Mouse (Mus musculus) intestine, embryonic 16.5 days (tissue): Measurements from ENCODE around the gene Ldlrad3. TPM values are rescaled to one million over a fixed set of nuclear protein-coding genes. Genes with fewer than 3 reads are reported as not detected.

Source experiments
- ATAC-seq: fragments of 200-750 bp; cut with Nextera tagmentation; 2 replicates; pipeline ENCODE4 v1.8.0; 2017; ENCODE audit warnings: moderate TSS enrichment, moderate library complexity
- H3K27ac ChIP-seq: fragments of 300-500 bp; sonication (generic); 2 replicates; pipeline ENCODE4 v1.5.1; 2014; ENCODE audit warnings: mild to moderate bottlenecking, low read length
- H3K27me3 ChIP-seq: fragments of 300-500 bp; sonication (generic); replicated peaks from 2 replicates; pipeline ENCODE4 v1.6.1; 2014; ENCODE audit warnings: low read length, control low read depth, mixed read lengths; ENCODE audit not compliant: control insufficient read depth, insufficient read depth
- H3K36me3 ChIP-seq: fragments of 300-500 bp; sonication (generic); 2 replicates; pipeline ENCODE4 v1.6.1; 2014; ENCODE audit warnings: low read length, control low read depth; ENCODE audit not compliant: control insufficient read depth, insufficient read depth
- H3K4me1 ChIP-seq: fragments of 300-500 bp; sonication (generic); 2 replicates; pipeline ENCODE4 v1.6.1; 2014; ENCODE audit warnings: low read length, control low read depth, mixed read lengths; ENCODE audit not compliant: control insufficient read depth, insufficient read depth
- H3K4me2 ChIP-seq: fragments of 300-500 bp; sonication (generic); 2 replicates; pipeline ENCODE4 v1.6.1; 2014; ENCODE audit warnings: low read depth, low read length, control low read depth
- H3K4me3 ChIP-seq: fragments of 300-500 bp; sonication (generic); 2 replicates; pipeline ENCODE4 v1.5.1; 2014; ENCODE audit warnings: mild to moderate bottlenecking, low read length
- H3K9ac ChIP-seq: fragments of 300-500 bp; sonication (generic); 2 replicates; pipeline ENCODE4 v1.6.1; 2014; ENCODE audit warnings: low read depth, low read length
- H3K9me3 ChIP-seq: fragments of 300-500 bp; sonication (generic); 2 replicates; pipeline ENCODE4 v1.6.1; 2016; ENCODE audit warnings: low read length, control low read depth; ENCODE audit not compliant: control insufficient read depth
- WGBS: fragments of 180-500 bp; shearing (Covaris S2); extraction: QIAGEN DNeasy Blood & Tissue Kit; methylation state at CpG from one replicate; pipeline ENCODE4 v1.1.7; 2014; 5-methylcytosine and 5-hydroxymethylcytosine counted together
- polyA plus RNA-seq: library from polyadenylated mRNA; unstranded; fragments of >200 nt; fragmentation: Nextera tagmentation; extraction: Ambion mirVana; gene quantifications from 2 replicates; pipeline ENCODE4 v1.2.1, GENCODE M21; 2015

The Ldlrad3 gene
- polyA plus RNA-seq, 1 experiment from 2014 or later = 18.8 TPM

DNA sequence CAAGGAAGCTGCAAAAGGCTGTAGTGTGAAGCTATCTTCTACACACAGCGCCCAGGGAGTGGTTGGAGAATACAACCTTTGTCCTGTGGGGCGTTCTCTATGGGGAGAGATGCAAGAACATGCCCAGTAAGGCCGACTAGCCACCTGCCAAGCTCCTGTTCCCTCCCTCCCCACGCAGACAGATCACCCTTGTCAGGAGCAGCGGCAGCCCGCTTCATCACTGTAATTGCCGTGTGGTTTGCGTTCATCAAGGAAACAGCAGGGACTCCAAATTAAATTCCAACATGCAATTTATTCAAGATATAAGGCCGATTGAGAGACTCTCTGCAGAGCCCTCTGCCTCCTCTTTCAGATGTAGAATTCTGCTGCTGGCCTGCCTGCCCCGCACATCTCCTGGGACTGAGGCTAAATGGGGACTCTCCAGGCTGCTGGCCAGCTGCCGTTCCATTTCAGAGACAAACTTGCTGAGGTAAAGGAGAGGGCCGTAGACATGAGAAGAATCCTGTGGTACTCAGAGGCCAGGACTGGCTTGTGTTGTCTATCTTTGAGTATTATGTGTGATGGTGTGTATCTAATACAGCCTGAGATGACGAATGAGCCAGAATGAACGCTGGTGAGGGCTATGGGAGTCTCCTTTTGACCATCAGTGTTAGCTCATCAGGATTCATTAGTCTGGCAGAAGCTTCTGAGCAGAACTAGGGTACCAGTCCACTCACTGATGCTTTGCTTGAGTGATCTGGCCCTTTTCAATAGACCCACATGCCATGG lies 253.8 kb downstream of the Ldlrad3 start:
- Histone ChIP-seq H3K27me3 (no peaks in the 10 kb centered on the region), H3K36me3 (no peaks in the 10 kb centered on the region), H3K27ac (peak overlapping the region; percentile 38; the same call in 1 of the 2 replicates), H3K4me2 (peak overlapping the region; percentile 7; the same call in 1 of the 2 replicates), H3K4me3 (no peak overlapping the region), H3K9ac (no peak overlapping the region), H3K4me1 (peaks cover 2% of the 10 kb centered on the region), H3K9me3 (no peaks in the 10 kb centered on the region)
- peak; percentile 94 for ATAC-seq
- 64% methylated on average over 14 of the region's 14 CpGs for whole genome bisulfite sequencing

DNA sequence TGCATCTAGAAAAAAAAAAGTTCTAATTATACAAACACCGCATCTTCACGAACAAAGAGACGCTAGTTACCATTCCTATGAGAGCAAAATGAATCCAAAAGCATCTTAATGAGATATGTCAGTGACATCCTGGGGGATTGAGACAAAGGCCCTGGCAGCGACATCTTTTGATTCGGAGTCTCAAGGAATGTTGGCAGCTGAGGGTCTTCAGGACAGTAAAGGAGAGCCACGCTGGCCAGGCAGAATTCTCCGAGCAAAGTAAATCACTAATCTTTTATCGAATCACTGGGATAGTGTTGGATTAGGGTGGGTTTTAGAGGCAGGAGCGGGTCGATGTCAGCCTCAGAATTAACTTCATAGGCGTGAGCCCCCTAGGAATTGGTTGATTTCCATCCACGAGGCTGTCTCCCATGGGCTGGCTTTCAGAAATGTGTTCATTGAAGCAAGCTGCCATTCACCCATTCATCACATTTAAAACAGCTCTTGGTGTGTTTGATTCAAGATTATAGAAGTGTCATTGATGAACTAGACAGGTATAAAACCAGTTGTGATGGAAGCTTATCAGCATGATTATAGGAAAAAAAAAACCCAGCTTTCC lies 260.5 kb downstream of the Ldlrad3 start:
- no peak overlapping the region for H3K27ac ChIP-seq
- no peaks in the 10 kb centered on the region for H3K36me3 ChIP-seq
- H3K9ac ChIP-seq = no peak overlapping the region
- no peak for ATAC-seq
- H3K4me3 ChIP-seq = no peak overlapping the region
- no peak overlapping the region for H3K4me2 ChIP-seq
- no peaks in the 10 kb centered on the region for H3K9me3 ChIP-seq
- WGBS = 83% methylated on average over 12 of the region's 12 CpGs
- H3K27me3 ChIP-seq = no peaks in the 10 kb centered on the region
- H3K4me1 ChIP-seq = peaks cover 6% of the 10 kb centered on the region

DNA sequence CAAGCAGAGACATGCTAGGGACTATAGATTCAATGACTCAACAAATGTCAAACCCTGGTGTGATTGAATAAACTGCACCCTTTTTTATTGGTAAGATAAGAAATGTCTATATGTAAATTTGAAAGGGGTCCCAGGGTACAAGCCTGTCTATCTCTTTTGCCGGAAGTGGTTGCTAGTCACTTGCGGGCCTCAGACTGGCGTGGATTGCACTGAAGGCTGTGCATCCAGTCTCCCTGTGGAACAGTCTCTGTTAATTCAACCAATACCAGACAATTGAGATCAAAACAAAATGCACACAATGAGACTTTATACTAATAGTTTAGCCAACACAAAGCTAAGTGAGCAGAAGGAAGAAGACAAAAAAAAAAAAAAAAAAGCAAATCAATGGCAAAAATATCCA lies 261.0 kb downstream of the Ldlrad3 start:
- Histone ChIP-seq H3K36me3 (no peaks in the 10 kb centered on the region), H3K9me3 (no peaks in the 10 kb centered on the region), H3K27me3 (no peaks in the 10 kb centered on the region), H3K27ac (no peak overlapping the region), H3K9ac (no peak overlapping the region), H3K4me2 (no peak overlapping the region), H3K4me1 (peaks cover 6% of the 10 kb centered on the region), H3K4me3 (no peak overlapping the region)
- ATAC-seq = no peak
- WGBS = 76% methylated on average over 3 of the region's 3 CpGs

DNA sequence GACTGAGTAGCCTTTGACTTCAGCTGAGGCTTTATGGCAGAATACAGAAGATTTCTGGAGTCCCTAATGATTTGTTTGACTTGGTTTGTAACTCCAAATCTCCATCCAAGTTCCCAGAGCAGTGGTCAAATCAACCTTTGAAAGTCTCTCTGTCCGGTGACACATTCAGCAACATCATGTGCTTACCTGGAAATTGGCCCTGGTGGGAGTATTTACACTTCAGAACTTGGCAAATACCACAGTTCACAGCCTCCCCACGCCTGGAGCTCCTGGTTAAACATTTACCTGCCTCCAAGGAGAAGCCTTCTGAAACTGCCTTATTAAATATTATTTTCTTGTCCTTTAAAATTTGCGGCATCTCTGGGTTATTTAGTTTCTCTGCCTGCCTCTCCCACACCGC lies 263.0 kb downstream of the Ldlrad3 start:
- no peaks in the 10 kb centered on the region for H3K36me3 ChIP-seq
- H3K9ac ChIP-seq = peak overlapping the region; percentile 37; the same call in 1 of the 2 replicates
- peak; percentile 82 for ATAC-seq
- H3K27me3 ChIP-seq = no peaks in the 10 kb centered on the region
- peaks cover 9% of the 10 kb centered on the region for H3K4me1 ChIP-seq
- H3K9me3 ChIP-seq = no peaks in the 10 kb centered on the region
- peak overlapping the region; percentile 43 for H3K4me2 ChIP-seq
- WGBS = 51% methylated on average over 4 of the region's 4 CpGs
- H3K4me3 ChIP-seq = no peak overlapping the region
- no peak overlapping the region for H3K27ac ChIP-seq

DNA sequence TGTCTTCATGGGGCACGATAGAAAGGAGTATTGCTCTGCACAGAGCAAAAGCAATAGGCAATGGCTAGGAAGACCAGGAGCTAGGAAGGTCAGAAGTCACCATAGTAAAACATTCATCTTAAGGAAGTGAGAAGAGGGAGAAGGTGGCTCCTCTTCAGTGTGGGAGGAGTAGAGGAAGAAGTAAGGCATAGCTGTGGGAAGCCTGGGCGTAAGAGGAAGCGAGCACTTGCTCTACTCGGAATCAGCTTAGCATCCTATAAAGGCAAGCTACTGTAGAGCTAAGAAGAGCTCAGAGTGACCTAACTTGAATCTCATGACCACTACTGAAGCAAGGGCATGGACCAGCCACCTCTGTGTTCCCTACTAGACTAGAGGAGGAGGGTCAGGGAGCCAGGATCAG lies 263.9 kb downstream of the Ldlrad3 start:
- WGBS = 87% methylated on average over 4 of the region's 4 CpGs
- peaks cover 9% of the 10 kb centered on the region for H3K4me1 ChIP-seq
- no peaks in the 10 kb centered on the region for H3K9me3 ChIP-seq
- no peak overlapping the region for H3K9ac ChIP-seq
- H3K4me2 ChIP-seq = no peak overlapping the region
- H3K27ac ChIP-seq = no peak overlapping the region
- H3K4me3 ChIP-seq = no peak overlapping the region
- no peaks in the 10 kb centered on the region for H3K36me3 ChIP-seq
- ATAC-seq = no peak
- H3K27me3 ChIP-seq = no peaks in the 10 kb centered on the region

DNA sequence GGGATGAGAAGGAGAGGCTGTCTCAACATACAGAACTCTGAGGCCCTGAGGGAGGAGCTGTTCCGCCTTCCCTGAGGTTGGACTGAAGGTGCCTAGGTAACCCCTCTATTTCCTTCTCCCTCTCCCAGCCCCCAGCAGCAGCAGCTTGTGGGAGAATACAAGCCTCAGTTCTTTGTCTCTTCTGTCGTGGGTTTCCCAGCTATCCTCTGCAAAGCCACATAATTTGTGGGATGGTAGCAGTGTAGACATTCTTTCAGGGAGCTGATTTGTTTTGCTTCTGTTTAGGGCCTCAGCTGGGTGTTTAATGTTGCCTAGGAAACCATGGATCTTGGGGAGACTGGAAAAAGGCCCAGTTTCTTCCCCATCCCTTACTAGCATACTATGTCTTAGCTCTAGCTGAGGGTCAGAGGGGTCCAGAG lies 266.0 kb downstream of the Ldlrad3 start:
- 36% methylated on average over 2 of the region's 2 CpGs for WGBS
- no peak for ATAC-seq

DNA sequence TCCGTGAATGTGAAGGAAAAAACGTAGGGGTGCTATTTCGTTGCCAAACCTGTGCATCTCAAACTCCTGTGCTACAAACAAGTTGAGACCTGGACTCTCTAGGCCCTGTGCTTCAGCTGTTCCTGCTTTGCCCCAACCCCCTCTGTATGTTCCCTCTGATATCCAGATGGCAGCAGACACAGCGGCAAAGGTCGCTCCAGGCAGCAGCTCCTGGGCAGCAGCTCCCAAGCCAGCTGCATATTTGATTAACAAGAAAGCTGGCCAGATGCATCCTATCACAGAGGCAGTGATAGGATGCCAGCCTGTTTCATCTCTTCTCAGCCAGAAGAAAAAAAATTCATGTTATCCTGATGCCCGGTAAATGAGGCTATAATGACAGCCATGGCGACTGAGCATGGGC lies 267.7 kb downstream of the Ldlrad3 start:
- 0 out of 2 replicates have a peak, but pooled peaks have one; percentile 36 for ATAC-seq
- WGBS = 82% methylated on average over 7 of the region's 7 CpGs
- Histone ChIP-seq H3K27me3 (no peaks in the 10 kb centered on the region), H3K9me3 (no peaks in the 10 kb centered on the region), H3K4me1 (peaks cover 3% of the 10 kb centered on the region), H3K27ac (no peak overlapping the region), H3K4me3 (no peak overlapping the region), H3K9ac (no peak overlapping the region), H3K4me2 (no peak overlapping the region), H3K36me3 (no peaks in the 10 kb centered on the region)

More for the DNA sequence above, 266.0 kb downstream of the Ldlrad3 start:
- H3K4me3 ChIP-seq = no peak overlapping the region
- no peak overlapping the region for H3K9ac ChIP-seq
- no peak overlapping the region for H3K27ac ChIP-seq
- peaks cover 9% of the 10 kb centered on the region for H3K4me1 ChIP-seq
- H3K4me2 ChIP-seq = no peak overlapping the region
- no peaks in the 10 kb centered on the region for H3K27me3 ChIP-seq
- no peaks in the 10 kb centered on the region for H3K9me3 ChIP-seq
- H3K36me3 ChIP-seq = no peaks in the 10 kb centered on the region

DNA sequence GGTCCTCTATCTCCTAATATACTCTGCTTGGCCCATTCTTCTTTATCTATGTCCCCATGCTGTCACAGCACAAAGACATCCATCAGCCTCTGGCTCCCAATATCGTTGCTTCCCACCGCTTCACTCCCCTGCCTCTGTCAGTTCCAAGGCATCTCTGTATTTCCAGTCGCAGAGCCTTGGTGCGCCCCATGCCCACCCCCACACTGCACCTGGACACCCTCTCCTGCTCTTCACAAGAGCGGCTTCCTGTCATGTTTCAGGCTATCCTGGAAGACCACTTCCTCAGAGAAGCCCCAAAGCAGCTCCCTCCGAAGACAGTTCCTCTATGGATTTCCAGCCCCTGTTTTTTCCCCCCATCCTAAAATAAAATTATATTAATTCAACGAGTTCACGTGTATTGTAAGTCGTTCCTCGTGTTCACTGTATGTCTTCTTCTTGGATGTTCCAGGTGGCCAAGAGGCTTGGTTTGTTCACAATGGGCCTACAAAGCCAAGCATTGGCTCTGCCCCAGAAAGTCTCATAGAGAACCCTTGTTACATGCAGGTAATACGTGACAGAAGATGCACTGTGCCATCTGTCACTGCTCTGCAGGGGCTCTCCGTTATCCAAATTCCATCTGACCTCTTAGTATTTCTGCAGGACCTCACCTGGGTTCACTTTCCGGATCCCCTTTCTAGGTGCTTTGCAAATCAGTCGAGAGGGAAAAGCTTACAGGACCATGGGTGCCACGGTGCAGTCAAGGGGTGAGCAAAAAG lies 276.7 kb downstream of the Ldlrad3 start:
- H3K9ac ChIP-seq = no peak overlapping the region
- H3K4me3 ChIP-seq = no peak overlapping the region
- no peaks in the 10 kb centered on the region for H3K36me3 ChIP-seq
- H3K9me3 ChIP-seq = no peaks in the 10 kb centered on the region
- H3K4me1 ChIP-seq = peaks cover 4% of the 10 kb centered on the region; the same call in 1 of the 2 replicates
- 88% methylated on average over 15 of the region's 15 CpGs for WGBS
- H3K4me2 ChIP-seq = no peak overlapping the region
- H3K27ac ChIP-seq = no peak overlapping the region
- ATAC-seq = no peak
- H3K27me3 ChIP-seq = no peaks in the 10 kb centered on the region

DNA sequence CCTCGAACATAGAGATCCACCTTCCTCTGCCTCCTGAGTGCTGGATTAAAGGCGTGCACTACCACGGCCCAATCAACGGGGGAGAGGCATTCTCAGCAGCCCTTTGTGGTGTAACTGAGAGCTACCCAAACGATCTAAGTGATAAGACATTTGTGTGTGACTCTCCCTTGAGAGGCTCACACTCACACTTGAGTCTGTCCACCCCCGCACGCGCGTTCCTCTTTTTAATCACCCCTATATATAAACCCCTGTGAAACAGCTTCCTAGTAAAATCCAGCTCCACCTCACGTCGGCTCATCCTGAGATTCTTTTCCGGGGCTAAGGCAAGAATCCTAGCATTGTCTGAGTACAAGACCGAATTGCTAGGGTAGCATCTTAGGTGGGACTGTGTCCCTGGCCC lies 277.4 kb downstream of the Ldlrad3 start:
- peaks cover 4% of the 10 kb centered on the region; the same call in 1 of the 2 replicates for H3K4me1 ChIP-seq
- no peak overlapping the region for H3K27ac ChIP-seq
- no peak overlapping the region for H3K4me2 ChIP-seq
- H3K9ac ChIP-seq = no peak overlapping the region
- H3K36me3 ChIP-seq = no peaks in the 10 kb centered on the region
- H3K4me3 ChIP-seq = no peak overlapping the region
- no peak for ATAC-seq
- no peaks in the 10 kb centered on the region for H3K27me3 ChIP-seq
- H3K9me3 ChIP-seq = no peaks in the 10 kb centered on the region
- WGBS = 74% methylated on average over 13 of the region's 13 CpGs
